Mouse (Mus musculus) CH12.LX (cell line): ENCODE results near the gene Ubald2. TPM values are rescaled to one million over a fixed set of nuclear protein-coding genes. Genes with fewer than 3 reads are reported as not detected.

Experiments
- DNase-seq: peaks from one replicate; pipeline ENCODE4 v3.0.0-alpha.2; 2013; ENCODE audit errors: extremely low read depth
- H3K27ac ChIP-seq: 2 replicates; pipeline ENCODE4 v1.5.1; 2012; ENCODE audit warnings: low read depth, mild to moderate bottlenecking, control low read depth, moderate library complexity; ENCODE audit not compliant: insufficient read depth
- H3K27me3 ChIP-seq: replicated peaks from 2 replicates; pipeline ENCODE3; 2012; ENCODE audit warnings: inconsistent platforms
- H3K36me3 ChIP-seq, 2 experiments: replicated peaks in 1 of 2; 2 replicates each; pipeline versions ENCODE3 to v1.6.1; 2012; ENCODE audit warnings: inconsistent platforms in 1 of 2, low read length in 1 of 2, mild to moderate bottlenecking in 1 of 2, mixed read lengths in 1 of 2, moderate library complexity in 1 of 2; ENCODE audit not compliant: control insufficient read depth in 1 of 2, insufficient read depth in 1 of 2
- H3K4me1 ChIP-seq, 2 experiments: 2 replicates each; pipeline ENCODE4 v1.6.1; 2012; ENCODE audit warnings: inconsistent platforms in 1 of 2, moderate library complexity in 1 of 2; ENCODE audit not compliant: insufficient read depth in 2 of 2, control insufficient read depth in 1 of 2
- H3K4me2 ChIP-seq: 2 replicates; pipeline ENCODE4 v1.6.1; 2012; ENCODE audit warnings: low read depth, mild to moderate bottlenecking, control low read depth; ENCODE audit not compliant: poor library complexity, insufficient read depth, severe bottlenecking
- H3K4me3 ChIP-seq, 3 experiments: fragments of 150-350 bp in 1 of 3; sonication (generic) in 1 of 3; replicated peaks in 1 of 3; 2 replicates each; pipeline versions ENCODE3 to v1.5.1; 2011 to 2012; ENCODE audit warnings: low read depth in 2 of 3, low read length in 2 of 3, mild to moderate bottlenecking in 2 of 3, moderate library complexity in 2 of 3, control low read depth in 1 of 3, improper control_type of control experiment in 1 of 3, inconsistent platforms in 1 of 3, mixed read lengths in 1 of 3; ENCODE audit not compliant: poor library complexity in 1 of 3
- H3K79me2 ChIP-seq: replicated peaks from 2 replicates; pipeline ENCODE4 v1.6.1; 2012; ENCODE audit warnings: mild to moderate bottlenecking, moderate library complexity; ENCODE audit not compliant: control insufficient read depth, poor library complexity, insufficient read depth, severe bottlenecking; ENCODE audit errors: extremely low read depth
- H3K9ac ChIP-seq: 2 replicates; pipeline ENCODE4 v1.6.1; 2012; ENCODE audit warnings: low read depth, mild to moderate bottlenecking, control low read depth, moderate library complexity; ENCODE audit not compliant: insufficient read depth
- H3K9me3 ChIP-seq: replicated peaks from 2 replicates; pipeline ENCODE3; 2012; ENCODE audit warnings: low read length, inconsistent platforms, mixed read lengths
- BHLHE40 ChIP-seq: IDR thresholded peaks from 2 replicates; pipeline ENCODE4 v1.6.1; 2011; ENCODE audit warnings: mild to moderate bottlenecking, low read depth, low read length, improper control_type of control experiment
- CHD1 ChIP-seq: IDR thresholded peaks from 2 replicates; pipeline ENCODE4 v1.6.1; 2012; ENCODE audit warnings: low read depth, low read length, improper control_type of control experiment, inconsistent platforms
- CHD2 ChIP-seq: IDR thresholded peaks from 2 replicates; pipeline ENCODE4 v1.6.1; 2011; ENCODE audit warnings: low read length, improper control_type of control experiment
- CTCF ChIP-seq, 2 experiments: IDR thresholded peaks in 1 of 2; conservative IDR thresholded peaks in 1 of 2; 2 replicates each; pipeline ENCODE4 v1.5.1; 2011 to 2012; ENCODE audit warnings: low read depth in 2 of 2, low read length in 2 of 2, improper control_type of control experiment in 1 of 2, inconsistent platforms in 1 of 2, mild to moderate bottlenecking in 1 of 2, moderate library complexity in 1 of 2
- E2F4 ChIP-seq: IDR thresholded peaks from 2 replicates; pipeline ENCODE4 v1.6.1; 2011; ENCODE audit warnings: low read depth, low read length, improper control_type of control experiment; ENCODE audit not compliant: insufficient replicate concordance
- ELF1 ChIP-seq: IDR thresholded peaks from 2 replicates; pipeline ENCODE4 v1.6.1; 2014; ENCODE audit warnings: low read depth, mild to moderate bottlenecking, inconsistent platforms, low read length, improper control_type of control experiment
- EP300 ChIP-seq: IDR thresholded peaks from 2 replicates; pipeline ENCODE4 v1.6.1; 2011; ENCODE audit warnings: low read length, improper control_type of control experiment
- ETS1 ChIP-seq: conservative IDR thresholded peaks from 2 replicates; pipeline ENCODE4 v1.6.1; 2012; ENCODE audit warnings: low read depth, mild to moderate bottlenecking, inconsistent platforms, low read length, improper control_type of control experiment, moderate library complexity
- GABPA ChIP-seq: IDR thresholded peaks from 2 replicates; pipeline ENCODE4 v1.6.1; 2012; ENCODE audit warnings: low read depth, low read length, improper control_type of control experiment, inconsistent platforms; ENCODE audit not compliant: insufficient replicate concordance
- HCFC1 ChIP-seq: IDR thresholded peaks from 2 replicates; pipeline ENCODE4 v1.6.1; 2012; ENCODE audit warnings: low read depth, mild to moderate bottlenecking, inconsistent platforms, low read length, improper control_type of control experiment
- IRF4 ChIP-seq: IDR thresholded peaks from 2 replicates; pipeline ENCODE4 v1.6.1; 2014; ENCODE audit warnings: low read depth, mild to moderate bottlenecking, inconsistent platforms, low read length, improper control_type of control experiment
- JUN ChIP-seq: IDR thresholded peaks from 2 replicates; pipeline ENCODE4 v1.6.1; 2011; ENCODE audit warnings: low read depth, mild to moderate bottlenecking, low read length, improper control_type of control experiment, moderate library complexity; ENCODE audit not compliant: insufficient read depth
- JUND ChIP-seq: conservative IDR thresholded peaks from 2 replicates; pipeline ENCODE4 v1.6.1; 2011; ENCODE audit warnings: low read depth, low read length, improper control_type of control experiment
- KAT2A ChIP-seq: IDR thresholded peaks from 2 replicates; pipeline ENCODE4 v1.6.1; 2012; ENCODE audit warnings: low read length, improper control_type of control experiment, inconsistent platforms; ENCODE audit not compliant: insufficient replicate concordance
- MAFK ChIP-seq: IDR thresholded peaks from 2 replicates; pipeline ENCODE4 v1.6.1; 2011; ENCODE audit warnings: low read length, improper control_type of control experiment; ENCODE audit not compliant: insufficient replicate concordance
- MAX ChIP-seq: IDR thresholded peaks from 2 replicates; pipeline ENCODE4 v1.6.1; 2011; ENCODE audit warnings: low read length, improper control_type of control experiment
- MAZ ChIP-seq: IDR thresholded peaks from 2 replicates; pipeline ENCODE4 v1.6.1; 2012; ENCODE audit warnings: low read depth, mild to moderate bottlenecking, inconsistent platforms, low read length, improper control_type of control experiment, moderate library complexity
- MEF2A ChIP-seq: IDR thresholded peaks from 2 replicates; pipeline ENCODE4 v1.6.1; 2014; ENCODE audit warnings: low read depth, mild to moderate bottlenecking, inconsistent platforms, low read length, improper control_type of control experiment, borderline replicate concordance
- MXI1 ChIP-seq: IDR thresholded peaks from 2 replicates; pipeline ENCODE4 v1.6.1; 2011; ENCODE audit warnings: mild to moderate bottlenecking, low read depth, low read length, improper control_type of control experiment
- MYC ChIP-seq: IDR thresholded peaks from 2 replicates; pipeline ENCODE4 v1.6.1; 2011; ENCODE audit warnings: low read depth, mild to moderate bottlenecking, improper control_type of control experiment, low read length
- NELFE ChIP-seq: IDR thresholded peaks from 2 replicates; pipeline ENCODE4 v1.6.1; 2011; ENCODE audit warnings: low read depth, low read length, improper control_type of control experiment
- NRF1 ChIP-seq: IDR thresholded peaks from 2 replicates; pipeline ENCODE4 v1.6.1; 2014; ENCODE audit warnings: low read depth, mild to moderate bottlenecking, inconsistent platforms, low read length, improper control_type of control experiment, moderate library complexity
- PAX5 ChIP-seq: IDR thresholded peaks from 2 replicates; pipeline ENCODE4 v1.6.1; 2012; ENCODE audit warnings: low read length, inconsistent platforms, mixed read lengths
- POLR2A ChIP-seq: IDR thresholded peaks from 2 replicates; pipeline ENCODE4 v1.6.1; 2011; ENCODE audit warnings: low read depth, mild to moderate bottlenecking, improper control_type of control experiment, low read length
- POLR2AphosphoS2 ChIP-seq: IDR thresholded peaks from 2 replicates; pipeline ENCODE4 v1.6.1; 2011; ENCODE audit warnings: low read depth, low read length, improper control_type of control experiment
- RAD21 ChIP-seq: IDR thresholded peaks from 2 replicates; pipeline ENCODE4 v1.6.1; 2011; ENCODE audit warnings: low read depth, mild to moderate bottlenecking, low read length, improper control_type of control experiment, moderate library complexity
- RCOR1 ChIP-seq: conservative IDR thresholded peaks from 2 replicates; pipeline ENCODE4 v1.6.1; 2012; ENCODE audit warnings: low read depth, mild to moderate bottlenecking, inconsistent platforms, low read length, improper control_type of control experiment
- SIN3A ChIP-seq: IDR thresholded peaks from 2 replicates; pipeline ENCODE4 v1.6.1; 2012; ENCODE audit warnings: low read length, improper control_type of control experiment, inconsistent platforms
- SMC3 ChIP-seq: IDR thresholded peaks from 2 replicates; pipeline ENCODE4 v1.6.1; 2011; ENCODE audit warnings: low read depth, low read length, improper control_type of control experiment
- TBP ChIP-seq: conservative IDR thresholded peaks from 2 replicates; pipeline ENCODE4 v1.6.1; 2011; ENCODE audit warnings: low read depth, low read length, improper control_type of control experiment
- TCF12 ChIP-seq: IDR thresholded peaks from 2 replicates; pipeline ENCODE4 v1.6.1; 2014; ENCODE audit warnings: low read depth, mild to moderate bottlenecking, inconsistent platforms, low read length, improper control_type of control experiment
- UBTF ChIP-seq: IDR thresholded peaks from 2 replicates; pipeline ENCODE4 v1.6.1; 2012; ENCODE audit warnings: low read depth, mild to moderate bottlenecking, inconsistent platforms, low read length, improper control_type of control experiment, moderate library complexity
- USF1 ChIP-seq: IDR thresholded peaks from 2 replicates; pipeline ENCODE4 v1.6.1; 2014; ENCODE audit warnings: low read depth, mild to moderate bottlenecking, inconsistent platforms, low read length, improper control_type of control experiment
- USF2 ChIP-seq: conservative IDR thresholded peaks from 2 replicates; pipeline ENCODE4 v1.6.1; 2011; ENCODE audit warnings: low read depth, low read length, improper control_type of control experiment
- ZC3H11A ChIP-seq: IDR thresholded peaks from 2 replicates; pipeline ENCODE4 v1.6.1; 2012; ENCODE audit warnings: low read depth, mild to moderate bottlenecking, inconsistent platforms, low read length, improper control_type of control experiment
- ZKSCAN1 ChIP-seq: IDR thresholded peaks from 2 replicates; pipeline ENCODE4 v1.6.1; 2012; ENCODE audit warnings: low read depth, inconsistent platforms, low read length, improper control_type of control experiment, borderline replicate concordance
- ZMIZ1 ChIP-seq: IDR thresholded peaks from 2 replicates; pipeline ENCODE4 v1.6.1; 2012; ENCODE audit warnings: low read depth, mild to moderate bottlenecking, inconsistent platforms, low read length, improper control_type of control experiment
- ZNF384 ChIP-seq: IDR thresholded peaks from 2 replicates; pipeline ENCODE4 v1.6.1; 2012; ENCODE audit warnings: low read depth, low read length, improper control_type of control experiment, inconsistent platforms
- dilution Hi-C: fragments of 300-500 bp; cut with MboI; formaldehyde crosslinking; loops from 2 replicates; pipeline ENCODE4 v1.14.3; 2020; ENCODE audit warnings: low sequenced_read_pairs; ENCODE audit not compliant: extremely low pct_unique_long_range_greater_than_20kb, extremely low pct_ligation_motif_present
- in situ Hi-C: fragments of 300-500 bp; cut with MboI; formaldehyde crosslinking; loops from 3 replicates; pipeline ENCODE4 v1.14.3; 2019; ENCODE audit warnings: low sequenced_read_pairs, low pct_ligation_motif_present, low pct_unique_long_range_greater_than_20kb, mixed read lengths
- polyA plus RNA-seq: library from polyadenylated mRNA; unstranded; fragments of >175 nt; gene quantifications from 2 replicates; pipeline ENCODE4 v1.2.1, GENCODE M21; 2012; ENCODE audit warnings: low read depth; ENCODE audit not compliant: insufficient read length
- total RNA-seq, 2 experiments: library from RNA; depleted of rRNA; stranded (reverse); fragments of 300-350 nt in 1 of 2; fragments of >200 nt in 1 of 2; gene quantifications; 2 replicates each; pipeline ENCODE4 v1.2.3; 2012 to 2014

Gene Ubald2
- total and polyA plus RNA-seq, 3 experiments, result 228 to 436 (median 336) TPM

DNA sequence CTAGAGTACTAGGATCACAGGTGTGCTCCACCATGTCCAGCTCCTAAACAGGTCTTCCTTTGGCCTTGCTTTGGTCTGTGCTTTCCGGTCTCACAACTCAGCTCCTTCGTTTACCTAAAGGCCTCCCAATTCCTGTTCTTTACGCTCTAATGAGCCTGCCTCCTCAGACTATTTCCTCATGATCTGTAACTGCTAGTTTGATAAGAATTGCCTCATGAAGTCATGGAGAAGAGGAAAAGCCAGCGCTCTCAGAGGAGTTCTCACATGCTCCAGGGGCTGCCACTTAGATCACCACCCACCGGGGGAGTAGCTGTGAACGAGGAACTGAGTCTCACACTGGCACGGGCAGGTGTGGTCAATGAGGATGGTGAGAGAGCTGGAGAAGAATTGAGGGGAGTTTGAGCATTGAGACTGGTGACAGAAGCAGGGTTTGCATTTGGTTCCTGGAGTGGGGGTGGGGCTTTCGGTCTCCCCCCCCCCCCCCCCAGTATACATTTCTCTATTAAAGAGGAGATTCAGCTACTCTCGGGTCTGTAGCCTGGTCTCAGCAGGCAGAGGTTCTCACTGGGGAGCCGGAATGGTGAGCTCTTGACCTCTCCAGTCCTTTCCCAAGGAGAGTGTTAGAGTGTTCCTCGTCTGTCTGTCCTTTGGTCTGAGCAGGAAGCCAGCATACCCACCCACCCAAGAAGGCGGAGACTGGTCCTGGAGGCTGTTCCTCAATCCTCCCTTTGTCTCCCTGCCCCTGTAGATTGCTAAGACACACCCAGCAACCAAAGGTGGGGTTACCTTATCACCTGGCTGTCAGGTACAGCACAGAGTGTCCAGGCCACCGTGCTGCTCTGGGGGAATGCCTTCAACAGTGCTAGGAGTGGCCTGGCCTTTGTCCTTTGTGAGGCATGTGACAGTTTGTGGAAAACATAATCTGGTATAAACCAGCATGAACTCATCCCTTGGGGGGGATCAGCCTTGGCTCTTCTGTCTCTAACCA lies 4.7 kb upstream of the Ubald2 start:
- Histone ChIP-seq H3K9ac (peak overlapping the region; percentile 20), H3K4me3 (peak overlapping the region in 1 of 3 experiments; percentile 6), H3K27ac (peak overlapping the region; percentile 79), H3K36me3 (no peaks in the 10 kb centered on the region), H3K9me3 (no peaks in the 10 kb centered on the region), H3K4me2 (peak overlapping the region; percentile 74), H3K27me3 (no peaks in the 10 kb centered on the region), H3K79me2 (peaks cover under 1% of the 10 kb centered on the region; the same call in 1 of the 2 replicates), H3K4me1 (peaks cover 29 to 79% of the 10 kb centered on the region in 2 experiments)
- TF ChIP-seq RCOR1 (no peak; the same call in 1 of the 2 replicates), ELF1 (peak; percentile 21; the same call in 1 of the 2 replicates), PAX5 (no peak), MAX (no peak), ETS1 (peak; percentile 58), UBTF (no peak), TCF12 (peak; percentile 50; the same call in 1 of the 2 replicates), NELFE (no peak), MAFK (no peak), ZMIZ1 (peak; percentile 60; the same call in 1 of the 2 replicates), JUN (no peak), POLR2A (peak; percentile 28), MEF2A (no peak), JUND (no peak), ZNF384 (no peak), TBP (no peak), CTCF (conservative IDR thresholded peaks at IDR 0.05 in 1 of 2, IDR thresholded peaks at IDR 0.05 in 1 of 2; ENCODE audit: low read depth in 2 of 2, low read length in 2 of 2) (no peak), NRF1 (no peak), IRF4 (peak; percentile 48), EP300 (0 out of 2 replicates have a peak, but pooled peaks have one; percentile 31), BHLHE40 (peak; percentile 93), USF1 (no peak), POLR2AphosphoS2 (no peak), MYC (no peak), E2F4 (no peak), HCFC1 (no peak), ZC3H11A (no peak), RAD21 (no peak), SMC3 (no peak), KAT2A (no peak), CHD1 (no peak), MAZ (peak; percentile 68; the same call in 1 of the 2 replicates), SIN3A (0 out of 2 replicates have a peak, but pooled peaks have one; percentile 17), USF2 (no peak), CHD2 (peak; percentile 74), GABPA (no peak), ZKSCAN1 (no peak), MXI1 (peak; percentile 43; the same call in 1 of the 2 replicates)
- in situ Hi-C loops, result no loop called here
- dilution Hi-C loops, result no loop called here
- DNase-seq, result no peak
